Mouse (Mus musculus) megakaryocyte-erythroid progenitor cell, adult 5 weeks (primary cell): Measurements from ENCODE around the gene Zfp58. TPM values are rescaled to one million over a fixed set of nuclear protein-coding genes. Genes with fewer than 3 reads are reported as not detected.

Experiments
- polyA plus RNA-seq: library from polyadenylated mRNA; stranded (reverse); fragments of >175 nt; gene quantifications from 2 replicates; pipeline ENCODE4 v1.2.3, GENCODE M21; 2012

Zfp58 gene
- polyA plus RNA-seq, result 0.23 and 0.51 TPM in 2 replicates

GRCm38 (mm10) chr13:67500084-67500719 lies at the start of gene Zfp58:
TSS of gene Zfp58 (minus strand) at chr13:67500555.

GRCm38 (mm10) chr13:67525753-67526410 lies 25.5 kb upstream of the Zfp58 start, which contains the start of the genes Gm26965 and Zfp87:
TSS of gene Gm26965 (minus strand) at chr13:67526151.
TSS of gene Zfp87 (minus strand) at chr13:67526177.

GRCm38 (mm10) chr13:67483625-67484423 lies 16.5 kb downstream of the Zfp58 start, which contains the start of gene Zfp874b:
TSS of gene Zfp874b (minus strand) at chr13:67484258.

GRCm38 (mm10) chr13:67451172-67452020 lies 49.0 kb downstream of the Zfp58 start, which contains the start of gene Zfp874a:
TSS of gene Zfp874a (minus strand) at chr13:67451624.

Other genes starting within 250 kb of the Zfp58 start
- 0.24 and 0.44 TPM in 2 replicates for gene Zfp458, start 222.1 kb downstream of the Zfp58 start, polyA plus RNA-seq
- gene Zfp457, start 194.1 kb downstream of the Zfp58 start, polyA plus RNA-seq, result 0.27 TPM in 1 of 2 replicates, not detected in the other
- 0.06 and 0.29 TPM in 2 replicates for gene Zfp595, start 168.0 kb downstream of the Zfp58 start, polyA plus RNA-seq
- not detected in 2 replicates for gene Gm28044, start 140.0 kb downstream of the Zfp58 start, polyA plus RNA-seq
- 0.08 and 0.16 TPM in 2 replicates for gene Zfp953, start 139.9 kb downstream of the Zfp58 start, polyA plus RNA-seq
- 0.23 TPM in 1 of 2 replicates, not detected in the other for gene Gm28041, start 124.8 kb downstream of the Zfp58 start, polyA plus RNA-seq
- 0.03 and 0.10 TPM in 2 replicates for gene Zfp456, start 124.7 kb downstream of the Zfp58 start, polyA plus RNA-seq
- 0.34 and 0.63 TPM in 2 replicates for gene Zfp429, start 100.7 kb downstream of the Zfp58 start, polyA plus RNA-seq
- gene Zfp459, start 79.1 kb downstream of the Zfp58 start, polyA plus RNA-seq, result not detected in 2 replicates
- gene Zfp874a, start 48.9 kb downstream of the Zfp58 start, polyA plus RNA-seq, result 0.28 and 0.83 TPM in 2 replicates
- 0.13 and 0.18 TPM in 2 replicates for gene Zfp874b, start 16.3 kb downstream of the Zfp58 start, polyA plus RNA-seq
- gene Gm26965, start 25.6 kb upstream of the Zfp58 start, polyA plus RNA-seq, result not detected in 2 replicates
- 0.63 and 0.94 TPM in 2 replicates for gene Zfp87, start 25.6 kb upstream of the Zfp58 start, polyA plus RNA-seq
- gene Zfp748, start 53.3 kb upstream of the Zfp58 start, polyA plus RNA-seq, result 0.27 and 0.32 TPM in 2 replicates
- 0.23 and 0.63 TPM in 2 replicates for gene Zfp729b, start 109.2 kb upstream of the Zfp58 start, polyA plus RNA-seq
- gene Gm49345, start 137.2 kb upstream of the Zfp58 start, polyA plus RNA-seq, result not detected in 2 replicates
- 0.20 and 0.27 TPM in 2 replicates for gene Zfp729a, start 137.2 kb upstream of the Zfp58 start, polyA plus RNA-seq
- gene Zfp738, start 186.5 kb upstream of the Zfp58 start, polyA plus RNA-seq, result 0.50 and 0.78 TPM in 2 replicates
- gene Zfp65, start 228.6 kb upstream of the Zfp58 start, polyA plus RNA-seq, result 0.53 and 0.72 TPM in 2 replicates